Mouse (Mus musculus): Measurements from ENCODE around the gene Dnajb11.

The Dnajb11 gene

GRCm38 (mm10) chr16:22881487-22881886, 23.8 kb downstream of the Dnajb11 start:
- no peak for DNase-seq (ENCODE audit: low read depth)

- no peak for DNase-seq (ENCODE audit: low read depth)
Measured at GRCm38 (mm10) chr16:22883441-22883840, 25.8 kb downstream of the Dnajb11 start.

GRCm38 (mm10) chr16:22885356-22885755, 27.7 kb downstream of the Dnajb11 start:
- no peak for DNase-seq (ENCODE audit: low read depth)

- DNase-seq (ENCODE audit: low read depth), result no peak
Measured at GRCm38 (mm10) chr16:22886726-22887125, 29.1 kb downstream of the Dnajb11 start.

GRCm38 (mm10) chr16:22888835-22889234, 31.2 kb downstream of the Dnajb11 start:
- DNase-seq (ENCODE audit: low read depth), result no peak

- DNase-seq (ENCODE audit: low read depth), result no peak
Measured at GRCm38 (mm10) chr16:22889716-22890115, 32.1 kb downstream of the Dnajb11 start.

- no peak for DNase-seq (ENCODE audit: low read depth)
Measured at GRCm38 (mm10) chr16:22890683-22891510, 33.3 kb downstream of the Dnajb11 start, which contains the start of gene Ahsg. TSS of gene Ahsg (plus strand) at chr16:22891277.

GRCm38 (mm10) chr16:22891733-22892154, 34.1 kb downstream of the Dnajb11 start:
- no peak for DNase-seq (ENCODE audit: low read depth)

- no peak for DNase-seq (ENCODE audit: low read depth)
Measured at GRCm38 (mm10) chr16:22894095-22894494, 36.5 kb downstream of the Dnajb11 start.

- no peak for DNase-seq (ENCODE audit: low read depth)
Measured at GRCm38 (mm10) chr16:22896618-22897017, 39.0 kb downstream of the Dnajb11 start.

- DNase-seq (ENCODE audit: low read depth), result no peak
Measured at GRCm38 (mm10) chr16:22899346-22899745, 41.7 kb downstream of the Dnajb11 start.

- DNase-seq (ENCODE audit: low read depth), result no peak
Measured at GRCm38 (mm10) chr16:22899866-22900570, 42.4 kb downstream of the Dnajb11 start.

GRCm38 (mm10) chr16:22901326-22901725, 43.7 kb downstream of the Dnajb11 start:
- no peak for DNase-seq (ENCODE audit: low read depth)

GRCm38 (mm10) chr16:22909290-22909689, 51.6 kb downstream of the Dnajb11 start:
- no peak for DNase-seq (ENCODE audit: low read depth)

- no peak for DNase-seq (ENCODE audit: low read depth)
Measured at GRCm38 (mm10) chr16:22911986-22912385, 54.3 kb downstream of the Dnajb11 start.

- DNase-seq (ENCODE audit: low read depth), result no peak
Measured at GRCm38 (mm10) chr16:22912886-22913285, 55.2 kb downstream of the Dnajb11 start.

GRCm38 (mm10) chr16:22914276-22914675, 56.6 kb downstream of the Dnajb11 start:
- no peak for DNase-seq (ENCODE audit: low read depth)

- no peak for DNase-seq (ENCODE audit: low read depth)
Measured at GRCm38 (mm10) chr16:22918034-22918433, 60.4 kb downstream of the Dnajb11 start, which contains the start of gene Fetub. TSS of gene Fetub (plus strand) at chr16:22918334.

GRCm38 (mm10) chr16:22918664-22919312, 61.1 kb downstream of the Dnajb11 start:
- no peak for DNase-seq (ENCODE audit: low read depth)

GRCm38 (mm10) chr16:22919971-22920854, 62.6 kb downstream of the Dnajb11 start:
- DNase-seq (ENCODE audit: low read depth), result no peak

GRCm38 (mm10) chr16:22921761-22922160, 64.1 kb downstream of the Dnajb11 start:
- no peak for DNase-seq (ENCODE audit: low read depth)

GRCm38 (mm10) chr16:22922433-22922832, 64.8 kb downstream of the Dnajb11 start:
- DNase-seq (ENCODE audit: low read depth), result no peak

All from c-Kit-positive CD71-positive TER-119-negative erythroid progenitor cells, embryonic 14.5 days (primary cell).